Mouse (Mus musculus) E14TG2a.4 (cell line): ENCODE measurements around the gene Adgrf4.

Source experiments
- H3K27me3 ChIP-seq: 2 replicates; pipeline ENCODE4 v1.6.1; 2014; ENCODE audit warnings: low read length, control low read depth; ENCODE audit not compliant: insufficient read depth
- H3K36me3 ChIP-seq: 2 replicates; pipeline ENCODE4 v1.6.1; 2014; ENCODE audit warnings: low read length, control low read depth; ENCODE audit not compliant: insufficient read depth
- H3K4me1 ChIP-seq: replicated peaks from 2 replicates; pipeline ENCODE4 v1.6.1; 2014; ENCODE audit warnings: low read depth, low read length, control low read depth
- H3K4me3 ChIP-seq: replicated peaks from 2 replicates; pipeline ENCODE4 v1.5.1; 2014; ENCODE audit warnings: mild to moderate bottlenecking, low read length
- H3K9me3 ChIP-seq: 2 replicates; pipeline ENCODE4 v1.6.1; 2014; ENCODE audit warnings: low read length, control low read depth
- CTCF ChIP-seq: conservative IDR thresholded peaks from 2 replicates; pipeline ENCODE4 v1.5.1; 2014; ENCODE audit warnings: low read length
- NANOG ChIP-seq: IDR thresholded peaks from 2 replicates; pipeline ENCODE4 v1.6.1; 2014; ENCODE audit warnings: borderline replicate concordance, low read length, mixed read lengths
- POU5F1 ChIP-seq: IDR thresholded peaks from 2 replicates; pipeline ENCODE4 v1.6.1; 2014; ENCODE audit warnings: low read length, borderline replicate concordance

The Adgrf4 gene

GRCm38 (mm10) chr17:42692136-42692535 is at the start of gene Adgrf4:
Adgrf4 (minus strand) TSS chr17:42692284.
- H3K9me3 ChIP-seq = no peaks in the 10 kb centered on the region
- TF ChIP-seq NANOG (no peak), CTCF (no peak), POU5F1 (no peak)
- no peaks in the 10 kb centered on the region for H3K4me1 ChIP-seq
- H3K27me3 ChIP-seq = no peaks in the 10 kb centered on the region; the same call in 1 of the 2 replicates
- H3K4me3 ChIP-seq = no peak within 1 kb of the TSS
- no peaks in the 10 kb centered on the region for H3K36me3 ChIP-seq

- no peaks in the 10 kb centered on the region for H3K4me1 ChIP-seq
- H3K4me3 ChIP-seq = no peak within 1 kb of the TSS
- TF ChIP-seq NANOG (no peak), CTCF (no peak), POU5F1 (no peak)
- no peaks in the 10 kb centered on the region for H3K27me3 ChIP-seq
- H3K9me3 ChIP-seq = no peaks in the 10 kb centered on the region
- no peaks in the 10 kb centered on the region for H3K36me3 ChIP-seq
These were observed 49.7 kb upstream of the Adgrf4 start, which contains the start of gene Adgrf2 for GRCm38 (mm10) chr17:42741801-42742217. Adgrf2 (minus strand) TSS chr17:42742179.

DNA sequence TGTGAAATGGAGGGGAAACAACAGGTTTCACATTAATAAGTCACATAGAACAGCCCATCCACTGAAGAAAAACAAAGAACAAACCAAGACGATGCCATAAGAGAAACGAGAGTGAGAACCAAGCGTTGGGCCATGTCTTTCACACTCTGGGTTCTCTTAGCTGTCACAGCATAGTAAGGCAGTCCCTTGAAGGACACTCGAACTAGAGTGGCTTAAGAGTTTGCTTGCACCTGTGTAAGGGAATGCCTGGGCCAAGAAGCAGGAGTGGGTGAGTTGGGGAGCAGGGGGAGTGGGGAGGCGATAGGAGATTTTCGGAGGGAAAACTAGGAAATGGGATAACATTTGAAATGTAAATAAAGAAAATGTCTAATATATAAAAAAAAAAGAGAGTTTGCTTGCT is 46.7 kb upstream of the Adgrf4 start:
- H3K4me3 ChIP-seq = no peak overlapping the region
- no peaks in the 10 kb centered on the region for H3K4me1 ChIP-seq
- no peaks in the 10 kb centered on the region for H3K27me3 ChIP-seq
- no peak for TF ChIP-seq NANOG
- TF ChIP-seq CTCF = no peak
- TF ChIP-seq POU5F1 = no peak
- H3K36me3 ChIP-seq = no peaks in the 10 kb centered on the region
- no peaks in the 10 kb centered on the region for H3K9me3 ChIP-seq

- Histone ChIP-seq H3K27me3 (no peaks in the 10 kb centered on the region), H3K4me1 (no peaks in the 10 kb centered on the region), H3K9me3 (no peaks in the 10 kb centered on the region), H3K36me3 (no peaks in the 10 kb centered on the region), H3K4me3 (no peak overlapping the region)
- no peak for TF ChIP-seq POU5F1
- no peak for TF ChIP-seq NANOG
- peak; percentile 74 for TF ChIP-seq CTCF
These were observed 25.1 kb upstream of the Adgrf4 start for GRCm38 (mm10) chr17:42717161-42717560.

DNA sequence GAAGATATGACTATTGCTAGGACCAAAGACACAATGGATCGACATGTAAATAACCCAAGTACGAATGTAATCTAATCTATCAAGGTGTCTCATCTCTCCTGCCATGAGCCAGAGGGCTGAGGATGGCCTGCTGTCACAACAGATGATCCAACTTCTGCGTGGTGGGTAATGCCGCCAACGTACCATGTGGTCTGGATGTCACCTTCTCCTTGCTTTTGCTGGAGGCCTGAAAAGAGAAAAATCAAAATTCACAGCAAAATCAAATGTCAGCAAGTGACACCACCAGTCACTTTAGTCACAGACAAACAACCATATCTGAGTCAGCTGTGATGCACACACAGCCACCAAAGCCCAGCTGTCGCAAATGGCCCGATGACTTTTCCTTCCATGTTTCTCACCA is 22.9 kb upstream of the Adgrf4 start:
- Histone ChIP-seq H3K4me3 (no peak overlapping the region), H3K4me1 (no peaks in the 10 kb centered on the region), H3K27me3 (no peaks in the 10 kb centered on the region), H3K9me3 (no peaks in the 10 kb centered on the region), H3K36me3 (no peaks in the 10 kb centered on the region)
- TF ChIP-seq NANOG (no peak), CTCF (no peak), POU5F1 (no peak)

- no peak for TF ChIP-seq NANOG
- no peak for TF ChIP-seq POU5F1
- no peak for TF ChIP-seq CTCF
- Histone ChIP-seq H3K27me3 (no peaks in the 10 kb centered on the region), H3K4me1 (no peaks in the 10 kb centered on the region)
These were observed 18.6 kb upstream of the Adgrf4 start for GRCm38 (mm10) chr17:42710717-42711116.

GRCm38 (mm10) chr17:42705611-42706010 is 13.5 kb upstream of the Adgrf4 start:
- H3K36me3 ChIP-seq = no peaks in the 10 kb centered on the region
- H3K9me3 ChIP-seq = no peaks in the 10 kb centered on the region
- no peak overlapping the region for H3K4me3 ChIP-seq
- no peak for TF ChIP-seq NANOG
- TF ChIP-seq CTCF = no peak
- TF ChIP-seq POU5F1 = no peak
- H3K4me1 ChIP-seq = no peaks in the 10 kb centered on the region
- H3K27me3 ChIP-seq = no peaks in the 10 kb centered on the region

More at GRCm38 (mm10) chr17:42710717-42711116, 18.6 kb upstream of the Adgrf4 start:
- Histone ChIP-seq H3K36me3 (no peaks in the 10 kb centered on the region), H3K4me3 (no peak overlapping the region), H3K9me3 (no peaks in the 10 kb centered on the region)

DNA sequence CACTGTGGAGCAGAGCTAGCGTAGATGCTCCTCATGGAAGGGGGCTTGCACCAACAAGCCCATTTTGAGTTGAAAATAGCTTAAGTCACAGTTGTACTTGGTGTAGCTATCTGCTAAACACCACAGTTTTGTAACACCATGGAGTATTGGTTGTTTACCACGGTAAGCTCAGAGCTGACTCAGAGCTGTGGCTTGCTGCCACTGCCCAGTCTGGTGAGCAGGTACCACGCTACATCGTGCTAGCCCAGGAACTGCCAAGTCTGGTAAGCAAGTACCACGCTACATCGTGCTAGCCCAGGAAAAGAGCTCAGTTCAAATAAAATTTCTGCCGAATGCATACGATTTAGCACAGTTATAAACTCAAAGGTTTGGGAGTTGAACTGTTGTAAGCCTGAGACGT is 10.1 kb upstream of the Adgrf4 start:
- Histone ChIP-seq H3K4me3 (no peak overlapping the region), H3K36me3 (no peaks in the 10 kb centered on the region), H3K9me3 (no peaks in the 10 kb centered on the region), H3K27me3 (no peaks in the 10 kb centered on the region), H3K4me1 (no peaks in the 10 kb centered on the region)
- no peak for TF ChIP-seq NANOG
- no peak for TF ChIP-seq CTCF
- no peak for TF ChIP-seq POU5F1

DNA sequence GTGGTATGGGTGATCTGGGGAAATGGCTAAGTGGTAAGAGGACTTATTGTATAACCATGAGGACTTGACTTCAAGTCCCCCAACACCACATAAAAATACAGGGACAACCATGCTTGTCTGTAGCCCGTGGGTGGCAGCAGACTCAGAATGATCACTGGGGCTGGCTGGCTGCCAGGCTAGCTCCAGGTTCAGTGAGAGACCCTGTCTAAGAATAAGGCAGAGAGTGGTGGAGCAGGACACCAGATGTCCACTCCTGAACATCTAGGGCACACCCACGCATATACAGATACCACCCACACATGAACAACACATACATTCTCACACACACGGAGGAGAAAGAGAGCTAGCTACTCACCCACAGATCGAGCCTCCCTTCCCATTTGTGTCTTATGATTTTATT is 2.6 kb upstream of the Adgrf4 start:
- Histone ChIP-seq H3K4me1 (no peaks in the 10 kb centered on the region), H3K36me3 (no peaks in the 10 kb centered on the region), H3K4me3 (no peak overlapping the region), H3K9me3 (no peaks in the 10 kb centered on the region), H3K27me3 (no peaks in the 10 kb centered on the region; the same call in 1 of the 2 replicates)
- TF ChIP-seq CTCF = no peak
- TF ChIP-seq NANOG = no peak
- no peak for TF ChIP-seq POU5F1
